Mouse (Mus musculus) liver, embryonic 11.5 days (tissue): Measurements from ENCODE around the gene Fthl17c. TPM values are rescaled to one million over a fixed set of nuclear protein-coding genes. Genes with fewer than 3 reads are reported as not detected.
"Not testable (repeated sequence)": the region's sequence is repeated elsewhere in the genome, so short reads cannot be mapped to it uniquely, and the experiment has no call there.

Source experiments
- ATAC-seq: fragments of 200-750 bp; cut with Nextera tagmentation; replicated peaks from 2 replicates; pipeline ENCODE4 v1.8.0; 2017; ENCODE audit warnings: moderate number of reproducible peaks, mild to moderate bottlenecking, moderate TSS enrichment, moderate library complexity; ENCODE audit not compliant: low FRiP score
- DNase-seq: peaks from one replicate; pipeline ENCODE4 v3.0.0-alpha.2; 2017; ENCODE audit warnings: low spot score
- H3K27ac ChIP-seq: fragments of 300-500 bp; sonication (generic); 2 replicates; pipeline ENCODE4 v1.5.1; 2014; ENCODE audit warnings: mild to moderate bottlenecking, low read depth, low read length, control low read depth
- H3K27me3 ChIP-seq: fragments of 300-500 bp; sonication (generic); replicated peaks from 2 replicates; pipeline ENCODE4 v1.6.1; 2014; ENCODE audit warnings: low read length, mixed read lengths; ENCODE audit not compliant: control insufficient read depth, insufficient read depth
- H3K36me3 ChIP-seq: fragments of 300-500 bp; sonication (generic); 2 replicates; pipeline ENCODE4 v1.6.1; 2014; ENCODE audit warnings: mild to moderate bottlenecking, low read length, moderate library complexity, mixed read lengths; ENCODE audit not compliant: control insufficient read depth, insufficient read depth
- H3K4me1 ChIP-seq: fragments of 300-500 bp; sonication (generic); replicated peaks from 2 replicates; pipeline ENCODE4 v1.6.1; 2014; ENCODE audit warnings: low read length, mixed read lengths; ENCODE audit not compliant: control insufficient read depth, insufficient read depth
- H3K4me2 ChIP-seq: fragments of 300-500 bp; sonication (generic); 2 replicates; pipeline ENCODE4 v1.6.1; 2014; ENCODE audit warnings: mild to moderate bottlenecking, control low read depth, moderate library complexity
- H3K4me3 ChIP-seq: fragments of 300-500 bp; sonication (generic); 2 replicates; pipeline ENCODE4 v1.5.1; 2014; ENCODE audit warnings: low read depth, low read length, control low read depth
- H3K9ac ChIP-seq: fragments of 300-500 bp; sonication (generic); 2 replicates; pipeline ENCODE4 v1.6.1; 2014; ENCODE audit warnings: low read depth, low read length, control low read depth
- H3K9me3 ChIP-seq: fragments of 300-500 bp; sonication (generic); 2 replicates; pipeline ENCODE4 v1.6.1; 2016; ENCODE audit warnings: low read length, inconsistent platforms, mixed read lengths; ENCODE audit not compliant: control insufficient read depth
- WGBS: fragments of 180-500 bp; shearing (Covaris S2); extraction: QIAGEN DNeasy Blood & Tissue Kit; methylation state at CpG from one replicate; pipeline ENCODE4 v1.1.7; 2014; 5-methylcytosine and 5-hydroxymethylcytosine counted together
- polyA plus RNA-seq: library from polyadenylated mRNA; unstranded; fragments of >200 nt; fragmentation: Nextera tagmentation; extraction: Ambion mirVana; gene quantifications from 2 replicates; pipeline ENCODE4 v1.2.1, GENCODE M21; 2014

Gene Fthl17c
- polyA plus RNA-seq = not detected in 2 replicates

DNA sequence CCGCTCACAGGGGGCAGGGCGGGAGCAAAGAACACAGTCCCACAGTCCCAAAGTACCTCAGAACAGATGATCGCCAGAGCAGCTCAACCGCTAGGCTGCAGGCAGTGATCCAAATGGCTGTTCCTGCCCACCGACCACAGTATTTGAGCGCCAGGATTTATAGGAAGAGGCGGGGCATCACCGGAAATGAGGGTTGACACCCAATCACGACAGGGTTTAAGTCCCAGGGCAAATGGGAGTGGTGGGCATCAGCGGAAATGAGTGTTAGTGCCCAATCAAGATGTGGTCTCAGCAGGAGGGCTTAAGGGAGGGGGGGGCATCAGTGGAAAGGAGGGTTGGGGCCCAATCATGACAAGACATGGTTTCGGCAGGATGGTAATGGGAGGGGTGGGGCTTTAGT is at the start of gene Fthl17c:
Gene Fthl17c (minus strand): TSS at position 101 of the 400 bp plus-strand sequence.
- ATAC-seq, H3K4me1 ChIP-seq, DNase-seq, H3K36me3 ChIP-seq, H3K9me3 ChIP-seq, H3K27ac ChIP-seq, H3K4me2 ChIP-seq, H3K4me3 ChIP-seq, H3K27me3 ChIP-seq, H3K9ac ChIP-seq: not testable (repeated sequence)
- no CpG with 5 or more reads among the region's 11 CpGs for WGBS

- no peak for DNase-seq
- Histone ChIP-seq H3K9ac (no peak overlapping the region), H3K4me1 (no peaks in the 10 kb centered on the region), H3K9me3 (no peaks in the 10 kb centered on the region), H3K36me3 (no peaks in the 10 kb centered on the region), H3K27me3 (no peaks in the 10 kb centered on the region), H3K4me3 (no peak overlapping the region), H3K4me2 (no peak overlapping the region), H3K27ac (no peak overlapping the region)
- WGBS = 69% methylated on average over 10 of the region's 10 CpGs
- no peak for ATAC-seq
Observed at GRCm38 (mm10) chrX:9019481-9019880, 43.1 kb upstream of the Fthl17c start.

- DNase-seq (no peak), ATAC-seq (no peak)
- Histone ChIP-seq H3K27me3 (no peaks in the 10 kb centered on the region), H3K36me3 (no peaks in the 10 kb centered on the region), H3K9ac (no peak overlapping the region), H3K4me2 (no peak overlapping the region), H3K27ac (no peak overlapping the region), H3K4me3 (no peak overlapping the region), H3K9me3 (no peaks in the 10 kb centered on the region), H3K4me1 (no peaks in the 10 kb centered on the region)
- WGBS = 39% methylated on average over 1 of the region's 1 CpGs
Observed at GRCm38 (mm10) chrX:9016079-9016478, 39.7 kb upstream of the Fthl17c start.

- not testable (repeated sequence) for H3K4me1 ChIP-seq, H3K9ac ChIP-seq, H3K4me3 ChIP-seq, H3K36me3 ChIP-seq, DNase-seq, H3K27ac ChIP-seq, H3K9me3 ChIP-seq, H3K27me3 ChIP-seq, H3K4me2 ChIP-seq, ATAC-seq
- WGBS = no CpG with 5 or more reads among the region's 9 CpGs
Observed at GRCm38 (mm10) chrX:8986655-8987054, 10.3 kb upstream of the Fthl17c start, which contains the start of gene Fthl17d. Gene Fthl17d (minus strand): TSS chrX:8986755.

DNA sequence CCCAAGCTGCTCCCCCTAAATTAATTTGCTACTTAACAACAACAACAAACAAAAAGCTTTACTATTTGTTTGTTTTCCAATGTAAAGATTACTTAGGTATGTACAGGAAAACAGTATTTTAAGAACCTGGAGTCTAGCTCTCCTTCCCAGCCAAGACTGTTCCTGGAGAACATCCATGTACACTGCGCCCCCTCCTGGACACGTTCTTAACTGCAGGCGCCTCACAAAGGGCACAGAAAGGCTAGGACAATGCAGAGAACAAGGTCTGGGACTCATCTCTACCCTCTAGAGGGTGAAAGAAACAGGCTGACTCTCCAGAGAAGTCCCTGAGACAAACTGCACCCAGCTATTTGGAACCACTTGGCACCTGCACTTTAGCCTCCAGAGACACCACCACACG is 11.7 kb downstream of the Fthl17c start:
- DNase-seq, H3K27me3 ChIP-seq: not testable (repeated sequence)
- 45% methylated on average over 4 of the region's 4 CpGs for WGBS

GRCm38 (mm10) chrX:8962875-8963274 is 13.5 kb downstream of the Fthl17c start, which contains the start of gene Fthl17b:
Gene Fthl17b (minus strand): TSS chrX:8962975.
- 78% methylated on average over 2 of the region's 11 CpGs for WGBS
- not testable (repeated sequence) for H3K27ac ChIP-seq, H3K4me1 ChIP-seq, ATAC-seq, H3K4me3 ChIP-seq, H3K4me2 ChIP-seq, H3K9ac ChIP-seq, DNase-seq, H3K27me3 ChIP-seq, H3K9me3 ChIP-seq, H3K36me3 ChIP-seq

More for the DNA sequence above, 11.7 kb downstream of the Fthl17c start:
- not testable (repeated sequence) for H3K27ac ChIP-seq, H3K36me3 ChIP-seq, H3K4me2 ChIP-seq, H3K4me3 ChIP-seq, H3K4me1 ChIP-seq, ATAC-seq, H3K9me3 ChIP-seq, H3K9ac ChIP-seq

- not testable (repeated sequence) for H3K4me3 ChIP-seq, H3K36me3 ChIP-seq, ATAC-seq, H3K4me2 ChIP-seq, H3K27me3 ChIP-seq, H3K27ac ChIP-seq, H3K4me1 ChIP-seq, H3K9ac ChIP-seq, H3K9me3 ChIP-seq
- 17% methylated on average over 7 of the region's 7 CpGs for WGBS
- peak; percentile 33 for DNase-seq
Observed at GRCm38 (mm10) chrX:8948130-8948805, 28.1 kb downstream of the Fthl17c start.

- no peaks in the 10 kb centered on the region for H3K9me3 ChIP-seq
- H3K4me3 ChIP-seq = no peak overlapping the region
- no peak for ATAC-seq
- DNase-seq = no peak
- WGBS = 81% methylated on average over 8 of the region's 8 CpGs
- no peak overlapping the region for H3K4me2 ChIP-seq
- H3K9ac ChIP-seq = no peak overlapping the region
- H3K36me3 ChIP-seq = no peaks in the 10 kb centered on the region
- H3K27me3 ChIP-seq = no peaks in the 10 kb centered on the region
- H3K27ac ChIP-seq = no peak overlapping the region
- no peaks in the 10 kb centered on the region for H3K4me1 ChIP-seq
Observed at GRCm38 (mm10) chrX:8944041-8944440, 32.3 kb downstream of the Fthl17c start.

GRCm38 (mm10) chrX:8927308-8927707 is 49.1 kb downstream of the Fthl17c start:
- no peaks in the 10 kb centered on the region for H3K27me3 ChIP-seq
- H3K4me1 ChIP-seq = no peaks in the 10 kb centered on the region
- WGBS = 55% methylated on average over 4 of the region's 4 CpGs
- no peaks in the 10 kb centered on the region for H3K36me3 ChIP-seq
- H3K27ac ChIP-seq = no peak overlapping the region
- no peak overlapping the region for H3K9ac ChIP-seq
- H3K4me3 ChIP-seq = no peak overlapping the region
- no peak for ATAC-seq
- DNase-seq = no peak
- no peaks in the 10 kb centered on the region for H3K9me3 ChIP-seq
- H3K4me2 ChIP-seq = no peak overlapping the region
